Mouse (Mus musculus) adrenal gland, adult 2 months (tissue): ENCODE measurements around the gene Catsperg2. TPM values are rescaled to one million over a fixed set of nuclear protein-coding genes. Genes with fewer than 3 reads are reported as not detected.
"Not testable (repeated sequence)": the region's sequence is repeated elsewhere in the genome, so short reads cannot be mapped to it uniquely, and the experiment has no call there.

Experiments used
- DNase-seq: peaks from one replicate; pipeline ENCODE4 v3.0.0; 2021
- long read RNA-seq: library from polyadenylated mRNA; stranded (forward); transcript quantifications from one replicate; pipeline ENCODE4 v2.0.0, GENCODE M21; 2021
- microRNA-seq, 2 experiments: library from miRNA; unstranded; fragments of <30 nt; microRNA quantifications; one replicate each; pipeline ENCODE4 v1.2.0; 2021
- polyA plus RNA-seq: library from polyadenylated mRNA; depleted of rRNA; stranded (reverse); fragments of >200 nt; gene quantifications from 2 replicates; pipeline ENCODE4 v1.2.3, GENCODE M21; 2012; rRNA removed
- total RNA-seq, 2 experiments: library from RNA; stranded (reverse); gene quantifications; 2 replicates each; pipeline ENCODE4 v1.2.3; 2021

Catsperg2 gene
- not detected for total RNA-seq
- polyA plus RNA-seq, result 0.07 TPM in 1 of 2 replicates, not detected in the other
- long read RNA-seq, result 0 reads

DNA sequence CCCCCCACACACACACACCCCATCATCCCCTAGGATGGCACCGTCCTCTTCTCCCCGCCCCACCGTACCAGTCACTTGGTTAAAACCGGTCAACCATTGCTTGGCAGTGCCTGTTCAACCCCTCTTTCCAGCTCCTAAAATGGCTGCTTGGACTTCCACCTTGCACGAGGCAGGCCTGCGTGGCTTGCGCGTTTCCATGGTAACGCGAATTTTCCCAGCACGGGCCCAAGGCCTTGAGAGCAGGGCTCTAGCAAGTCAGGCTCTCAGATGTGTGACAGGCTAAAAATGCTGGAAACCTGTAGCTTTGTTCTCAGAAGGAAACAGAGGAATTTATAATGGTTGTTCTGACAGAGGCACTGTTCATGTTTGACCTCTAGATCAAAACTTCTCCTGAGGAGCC is at the start of gene Catsperg2:
Gene Catsperg2, minus strand, starts transcription at position 173 of the 400 bp plus-strand sequence.
- DNase-seq, result not testable (repeated sequence)

DNA sequence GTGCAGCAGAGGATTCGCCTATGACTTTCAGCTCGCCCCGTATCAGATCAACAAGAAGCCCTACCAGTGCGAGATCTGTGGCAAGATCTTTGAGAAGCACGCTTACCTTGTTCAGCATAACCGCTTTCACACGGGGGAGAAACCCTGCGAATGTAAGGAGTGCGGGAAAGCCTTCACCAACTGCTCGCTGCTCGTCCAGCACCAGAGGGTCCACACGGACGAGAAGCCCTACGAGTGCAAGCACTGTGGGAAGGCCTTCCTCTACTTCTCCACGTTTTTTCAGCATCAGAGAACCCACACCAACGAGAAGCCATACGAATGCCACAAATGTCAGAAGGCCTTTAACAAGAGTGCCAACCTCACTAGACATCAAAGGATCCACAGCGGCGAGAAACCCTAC is 49.7 kb upstream of the Catsperg2 start:
- no peak for DNase-seq

DNA sequence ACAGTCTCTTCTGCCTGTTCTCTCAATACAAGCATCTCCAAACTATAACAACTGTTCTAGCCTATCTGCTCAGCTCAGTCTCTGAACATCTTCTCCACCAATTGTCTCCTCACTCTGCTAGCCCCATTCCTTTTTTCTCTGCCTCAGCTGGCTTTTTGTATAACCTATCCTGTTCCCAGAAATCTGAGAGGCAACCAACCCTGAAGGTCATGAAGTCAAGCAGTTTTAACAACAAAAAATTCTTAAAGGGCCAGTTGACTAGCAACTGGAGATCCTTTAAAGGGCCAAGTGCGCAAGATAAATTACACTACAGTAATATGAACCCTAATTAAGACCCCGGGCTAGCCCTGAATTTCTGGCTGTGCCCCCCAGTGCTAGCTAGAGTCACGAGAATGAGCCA is 47.5 kb upstream of the Catsperg2 start:
- no peak for DNase-seq

- DNase-seq, result no peak
Observed at GRCm38 (mm10) chr7:29773503-29773902, 46.7 kb upstream of the Catsperg2 start.

- DNase-seq, result no peak
Observed at GRCm38 (mm10) chr7:29768980-29769379, 42.1 kb upstream of the Catsperg2 start.

- peak; percentile 93 for DNase-seq
Observed at GRCm38 (mm10) chr7:29768090-29768900, 41.5 kb upstream of the Catsperg2 start, which contains the start of gene Zfp84. Gene Zfp84, plus strand, starts transcription at chr7:29768552.

- peak; percentile 90 for DNase-seq
Observed at GRCm38 (mm10) chr7:29767058-29767686, 40.3 kb upstream of the Catsperg2 start.

DNA sequence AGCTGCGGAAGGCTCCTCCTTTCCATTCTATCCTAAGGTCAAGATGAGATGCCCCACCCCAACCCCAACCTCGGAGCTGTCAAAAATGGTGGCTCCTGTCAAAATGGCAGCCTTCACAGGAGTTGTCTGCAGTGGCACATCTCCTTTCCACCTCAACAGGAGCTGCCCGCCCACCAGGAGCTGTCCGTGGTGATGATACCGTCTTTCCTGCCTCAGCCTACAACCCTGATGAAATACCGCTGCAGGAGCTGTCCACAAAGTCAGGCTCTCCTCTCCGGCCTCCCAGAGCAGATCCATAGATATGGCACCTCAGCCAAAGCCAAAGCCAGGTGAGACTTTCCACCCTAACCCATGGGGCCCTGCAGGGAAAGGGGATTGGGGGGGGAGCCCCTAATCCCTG is 37.9 kb upstream of the Catsperg2 start:
- DNase-seq, result no peak

- no peak for DNase-seq
Observed at GRCm38 (mm10) chr7:29760476-29760875, 33.6 kb upstream of the Catsperg2 start.

DNA sequence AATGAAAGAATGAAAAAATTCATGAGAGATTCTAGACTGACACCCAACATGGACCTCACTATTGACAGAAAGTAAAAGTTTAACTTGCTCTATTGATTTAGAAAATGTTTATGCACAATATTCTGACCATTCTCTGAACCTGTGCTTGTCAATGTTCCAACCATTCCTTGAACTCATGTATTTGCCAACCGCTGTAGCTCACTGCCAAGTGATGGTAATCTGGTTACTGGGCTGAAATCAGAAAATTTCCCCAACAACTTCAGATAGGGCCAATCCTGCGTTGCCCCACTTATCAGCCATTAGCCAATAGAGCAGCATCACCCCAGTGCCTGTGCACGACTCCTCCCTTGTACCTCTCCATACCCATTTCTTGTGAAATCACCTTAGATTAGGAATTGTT is 15.4 kb upstream of the Catsperg2 start:
- DNase-seq, result no peak

- no peak for DNase-seq
Observed at GRCm38 (mm10) chr7:29728055-29728454, 1.2 kb upstream of the Catsperg2 start.

DNA sequence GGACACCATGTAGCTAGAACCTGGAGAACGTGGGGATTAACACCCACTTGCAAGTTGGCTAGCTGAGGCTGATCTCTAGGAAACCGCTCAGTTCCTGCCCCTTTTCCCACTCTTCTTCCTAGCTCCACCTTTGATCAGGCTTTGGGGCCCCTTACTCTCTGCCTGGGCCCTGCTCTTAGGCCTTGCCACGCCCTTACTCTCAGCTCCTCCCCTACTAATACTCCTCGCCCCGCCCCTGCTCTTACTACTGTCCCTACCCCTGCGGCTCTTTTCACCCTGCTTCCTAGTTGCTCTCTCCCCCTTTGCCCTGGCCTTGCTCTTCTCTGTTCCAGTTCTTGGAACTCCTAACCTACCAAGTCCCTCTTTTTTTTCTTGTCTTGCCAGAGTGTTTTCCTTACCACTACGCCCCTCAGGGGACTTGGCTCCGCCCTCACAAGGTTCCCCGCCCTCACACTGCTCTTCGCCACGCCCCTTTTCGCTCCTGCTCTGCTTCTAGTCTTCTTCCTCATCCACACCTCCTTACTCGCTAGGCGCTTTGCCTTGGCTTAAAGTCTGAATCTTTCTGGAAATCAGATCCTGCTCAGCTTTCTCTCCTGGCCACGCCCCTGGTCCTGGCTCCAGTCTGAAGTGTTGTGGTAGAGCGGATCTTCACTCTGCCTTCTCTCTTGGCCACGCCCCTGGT is 1.2 kb downstream of the Catsperg2 start:
- DNase-seq, result not testable (repeated sequence)

DNA sequence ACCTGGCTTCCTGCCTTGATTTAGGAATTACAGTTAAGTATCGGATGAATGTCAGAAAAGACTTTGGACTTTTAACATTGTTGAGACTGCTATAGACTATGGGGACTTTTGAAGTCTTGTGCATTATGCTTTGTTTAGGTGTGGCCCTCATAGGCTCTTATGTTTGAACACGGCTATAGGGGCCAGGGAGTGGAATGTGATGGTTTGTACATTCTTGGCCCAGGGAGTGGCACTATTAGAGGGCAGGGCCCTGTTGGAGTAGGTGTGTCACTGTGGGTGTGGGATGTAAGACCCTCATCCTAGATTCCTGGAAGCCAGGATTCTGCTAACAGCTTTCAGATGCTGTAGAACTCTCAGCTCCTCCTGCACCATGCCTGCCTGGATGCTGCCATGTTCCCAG is 17.9 kb downstream of the Catsperg2 start:
- not testable (repeated sequence) for DNase-seq

- DNase-seq, result not testable (repeated sequence)
Observed at GRCm38 (mm10) chr7:29695231-29695630, 31.6 kb downstream of the Catsperg2 start.

GRCm38 (mm10) chr7:29681868-29682267 is 45.0 kb downstream of the Catsperg2 start:
- no peak for DNase-seq

Small RNA genes lying within 50 kb of the gene (microRNA-seq; reads per million reads assigned to microRNA genes)
- gene Mir1964, result 3.7 to 6.6 reads per million in 2 experiments

Other genes with a start within 250 kb of the Catsperg2 start
- 10 to 100 TPM; 27.1 to 57.8 TPM for gene Sipa1l3, start 208.4 kb downstream of the Catsperg2 start, total RNA-seq
- 69.8 and 77.7 TPM in 2 replicates for gene Sipa1l3, start 208.4 kb downstream of the Catsperg2 start, polyA plus RNA-seq
- 10 to 100 TPM; 13.3 to 15.0 TPM for gene Zfp84, start 41.5 kb upstream of the Catsperg2 start, total RNA-seq
- 0.87 and 1.4 TPM in 2 replicates for gene Zfp84, start 41.5 kb upstream of the Catsperg2 start, polyA plus RNA-seq
- gene Zfp30, start 57.0 kb upstream of the Catsperg2 start, total RNA-seq, result 1 to 10 TPM; 2.1 to 3.9 TPM
- gene Zfp30, start 57.0 kb upstream of the Catsperg2 start, polyA plus RNA-seq, result 2.4 and 2.5 TPM in 2 replicates
- 10 to 100 TPM; 14.4 to 15.8 TPM for gene Zfp790, start 89.1 kb upstream of the Catsperg2 start, total RNA-seq
- gene Zfp790, start 89.1 kb upstream of the Catsperg2 start, polyA plus RNA-seq, result 0.58 and 0.71 TPM in 2 replicates
- gene Zfp940, start 126.6 kb upstream of the Catsperg2 start, total RNA-seq, result 1 to 10 TPM in 1 of 2 experiments, under 1 TPM in 1; 0.61 to 1.0 TPM
- 0.03 and 0.15 TPM in 2 replicates for gene Zfp940, start 126.6 kb upstream of the Catsperg2 start, polyA plus RNA-seq
- 1 to 10 TPM; 5.2 to 5.8 TPM for gene Zfp420, start 132.9 kb upstream of the Catsperg2 start, total RNA-seq
- 0.29 and 0.57 TPM in 2 replicates for gene Zfp420, start 132.9 kb upstream of the Catsperg2 start, polyA plus RNA-seq
- 10 to 100 TPM in 1 of 2 experiments, 1 to 10 TPM in 1; 9.7 to 11.1 TPM for gene Zfp27, start 179.5 kb upstream of the Catsperg2 start, total RNA-seq
- 0.90 and 0.91 TPM in 2 replicates for gene Zfp27, start 179.5 kb upstream of the Catsperg2 start, polyA plus RNA-seq
- gene Zfp383, start 181.2 kb upstream of the Catsperg2 start, total RNA-seq, result 1 to 10 TPM; 4.0 to 7.8 TPM
- gene Zfp383, start 181.2 kb upstream of the Catsperg2 start, polyA plus RNA-seq, result 0.26 and 0.39 TPM in 2 replicates
- gene Zfp74, start 227.1 kb upstream of the Catsperg2 start, total RNA-seq, result 10 to 100 TPM in 1 of 2 experiments, 1 to 10 TPM in 1; 9.6 to 10.3 TPM
- gene Zfp74, start 227.1 kb upstream of the Catsperg2 start, polyA plus RNA-seq, result 21.1 and 24.4 TPM in 2 replicates